Mouse (Mus musculus) left cerebral cortex, adult 18-20 months (tissue): ENCODE data around the gene Fads2. TPM values are rescaled to one million over a fixed set of nuclear protein-coding genes. Genes with fewer than 3 reads are reported as not detected.
A peak's percentile ranks its signal among the peaks of the same experiment; 100 is the strongest.

ENCODE experiments used
- DNase-seq, 2 experiments: peaks; one replicate each; pipeline ENCODE4 v3.0.0; 2021 to 2022; ENCODE audit warnings: low spot score in 2 of 2, mixed read lengths in 1 of 2
- total RNA-seq, 2 experiments: library from RNA; stranded (reverse); gene quantifications; 2 replicates each; pipeline ENCODE4 v1.2.3; 2021

Fads2 gene
- total RNA-seq, 2 experiments from 2014 or later: 112 to 119 TPM

DNA sequence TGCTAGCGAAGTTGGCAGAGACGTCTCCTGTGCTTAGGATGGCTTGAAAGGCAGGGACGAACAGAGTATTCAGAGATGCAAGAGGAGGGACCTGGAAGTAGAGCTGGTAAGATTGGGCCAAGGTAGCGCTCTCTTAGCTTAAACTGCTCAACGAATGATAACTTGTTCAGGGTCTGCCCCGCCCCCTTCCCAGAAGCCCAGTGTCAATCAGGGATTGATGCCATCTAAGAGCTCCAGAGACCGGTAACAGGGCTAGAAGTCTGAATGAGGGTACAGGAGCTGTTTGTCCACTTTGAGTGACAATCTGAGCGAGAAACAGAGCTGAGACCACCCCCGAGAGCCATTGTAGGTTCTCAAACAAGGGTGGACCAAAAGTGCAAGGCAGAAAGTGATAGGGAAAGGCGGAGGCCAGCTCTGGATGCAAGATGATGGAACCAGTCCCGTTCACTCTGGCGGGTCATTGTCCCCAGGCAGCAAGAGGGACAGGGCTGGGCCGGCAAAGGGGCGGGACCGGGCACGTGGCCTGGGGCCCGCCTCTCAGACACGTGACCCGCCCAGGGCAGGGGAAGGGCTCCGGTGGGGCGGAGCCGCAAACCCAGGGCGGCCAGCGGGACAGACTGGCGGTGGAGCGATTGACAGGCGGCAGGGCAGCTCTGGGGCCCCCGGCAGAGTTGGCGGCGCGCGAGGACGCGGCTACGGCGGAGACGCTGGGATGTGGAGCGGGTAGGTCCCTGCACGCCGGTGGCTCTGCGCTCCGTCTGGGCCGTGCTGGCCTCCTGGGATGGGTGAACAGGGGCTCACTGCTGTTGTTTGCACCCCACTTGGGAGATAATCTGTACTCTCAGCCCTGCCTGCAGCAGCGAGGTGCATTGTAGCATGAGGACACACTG, 83.7 kb downstream of the Fads2 start:
- peak; percentile 69 to 77 for DNase-seq

DNA sequence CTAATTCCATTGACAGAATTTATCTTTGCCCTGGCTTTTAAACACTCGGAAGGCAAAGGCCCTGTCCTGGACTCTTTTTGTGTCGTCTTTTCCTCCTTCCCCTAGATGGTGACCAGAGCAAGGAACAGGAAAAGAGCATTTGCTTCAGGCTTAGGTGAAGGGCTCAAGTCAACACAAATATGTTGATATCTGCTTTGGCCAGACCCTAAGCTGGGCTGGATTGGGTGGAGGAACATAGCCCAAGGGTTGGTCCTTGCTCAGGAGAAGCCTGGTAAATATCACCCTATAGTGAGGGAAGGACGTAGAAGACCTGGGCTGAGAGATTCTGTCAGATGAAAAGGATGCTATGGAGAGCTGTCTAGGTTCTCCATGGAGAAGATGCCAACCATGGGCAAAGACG, 85.4 kb downstream of the Fads2 start:
- no peak for DNase-seq

DNA sequence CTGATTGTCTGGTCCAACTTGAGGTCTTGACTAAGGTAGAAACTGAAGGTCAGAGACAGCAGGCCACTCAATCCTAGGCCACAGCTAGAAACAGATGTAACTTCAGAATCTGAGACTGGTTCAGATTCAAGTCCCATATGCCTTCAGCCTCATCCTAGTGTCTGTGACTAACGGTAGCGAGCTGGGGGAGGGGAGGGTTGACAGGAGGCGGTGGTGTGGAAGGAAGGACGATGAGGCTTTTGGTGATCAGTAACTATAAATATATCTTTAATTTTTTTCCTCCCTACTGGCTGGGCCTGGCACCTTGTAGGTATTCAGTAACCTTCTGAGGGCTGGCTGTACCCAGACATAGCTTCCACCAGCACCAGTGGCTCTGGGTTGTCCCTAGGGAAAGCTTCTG, 86.1 kb downstream of the Fads2 start:
- no peak for DNase-seq

DNA sequence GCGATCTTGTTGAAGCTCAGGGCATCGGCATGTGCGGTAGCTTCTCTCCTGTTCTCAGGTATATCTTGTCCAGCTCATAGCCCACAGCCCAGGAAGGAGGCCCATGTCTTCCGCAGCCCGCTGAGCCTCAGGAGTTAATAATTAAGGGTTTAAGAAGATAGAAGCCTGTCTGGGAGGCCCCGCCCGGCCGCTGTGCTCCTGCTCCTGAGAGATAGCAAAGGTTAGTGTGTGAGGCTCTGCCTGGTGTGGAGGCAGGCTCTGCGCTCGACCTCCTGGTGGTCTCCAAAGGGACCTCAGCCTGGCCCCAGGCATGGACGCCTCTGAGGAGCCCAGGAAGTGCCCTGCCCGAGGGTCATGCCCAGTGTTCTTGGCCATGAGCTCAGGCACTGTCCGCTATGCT, 86.7 kb downstream of the Fads2 start:
- no peak for DNase-seq

DNA sequence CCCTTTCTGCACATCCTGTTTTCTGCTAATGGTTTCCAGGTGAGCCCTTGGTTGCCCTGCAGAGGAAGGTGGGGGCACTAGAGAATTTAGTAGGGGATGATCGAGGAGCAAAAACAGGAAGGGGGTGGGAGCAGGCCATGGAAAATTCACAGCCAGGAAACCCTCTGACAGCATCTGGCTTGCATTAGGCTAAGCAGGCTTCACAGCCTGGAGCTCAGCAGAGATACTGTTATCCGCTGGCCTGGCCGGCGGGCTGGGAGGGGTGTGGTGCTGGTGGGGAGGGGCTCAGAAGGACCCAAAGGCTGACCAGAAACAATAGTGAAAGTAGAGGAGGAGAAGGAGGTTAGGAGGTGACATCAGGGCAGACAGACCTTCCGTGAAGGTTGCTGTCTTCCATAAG, 87.6 kb downstream of the Fads2 start:
- no peak for DNase-seq

DNA sequence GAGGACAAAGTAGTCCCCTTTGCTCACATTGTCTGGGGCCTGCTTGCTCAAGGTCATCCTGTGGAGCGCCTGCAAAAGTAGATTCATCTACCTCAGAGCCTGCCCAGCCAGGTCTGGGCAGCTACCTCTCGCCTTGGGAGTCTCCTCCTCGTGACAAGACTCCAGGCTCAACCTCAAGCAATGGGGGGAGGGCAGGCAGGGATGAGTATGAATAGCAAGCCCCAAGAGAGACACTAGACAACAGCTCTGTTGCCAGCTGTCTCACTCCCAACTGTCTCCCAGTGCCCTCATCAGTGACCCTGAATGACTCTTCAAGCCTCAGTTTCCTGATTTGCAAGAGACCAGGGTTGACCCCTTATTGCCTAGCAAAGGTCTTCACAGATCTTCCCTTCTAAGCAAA, 88.2 kb downstream of the Fads2 start:
- no peak for DNase-seq

DNA sequence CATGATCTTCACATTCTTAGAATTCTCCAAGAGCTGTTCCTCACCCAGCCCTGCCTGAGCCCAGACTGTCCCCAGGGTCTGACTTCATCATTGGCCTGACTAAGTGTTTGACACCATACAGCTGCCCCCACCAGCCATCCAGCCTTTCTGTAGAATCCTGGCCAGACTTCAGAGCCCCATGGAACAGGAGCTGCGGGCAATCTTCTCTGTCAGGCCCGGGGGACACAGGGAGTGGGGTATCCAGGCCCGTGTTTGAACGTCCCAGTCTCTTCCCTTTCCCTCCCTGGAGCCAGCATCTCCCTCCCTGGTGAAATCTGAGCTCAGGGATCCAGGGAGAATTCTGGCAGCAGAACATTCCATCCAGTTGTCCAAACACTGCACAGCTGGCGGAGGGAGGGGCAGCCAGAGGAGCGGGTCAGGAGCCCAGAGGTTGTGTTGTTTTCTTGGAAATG, 88.7 kb downstream of the Fads2 start:
- DNase-seq: no peak

Other genes starting within 250 kb of the Fads2 start
- 10 to 100 TPM; 31.2 to 37.3 TPM for gene Incenp, start 202.2 kb downstream of the Fads2 start, total RNA-seq
- gene Fth1, start 121.1 kb downstream of the Fads2 start, total RNA-seq: 1,000 to 10,000 TPM; 2,362 to 2,428 TPM
- gene Best1, start 100.1 kb downstream of the Fads2 start, total RNA-seq: 1 to 10 TPM; 1.0 to 1.1 TPM
- gene Rab3il1, start 100.1 kb downstream of the Fads2 start, total RNA-seq: 10 to 100 TPM in 1 of 2 experiments, 1 to 10 TPM in 1; 9.6 to 10.2 TPM
- gene Fads3, start 60.2 kb downstream of the Fads2 start, total RNA-seq: 10 to 100 TPM; 32.2 to 32.6 TPM
- 100 to 1,000 TPM; 171 to 184 TPM for gene Fads1, start 81.1 kb upstream of the Fads2 start, total RNA-seq
- gene Tmem258, start 102.3 kb upstream of the Fads2 start, total RNA-seq: 10 to 100 TPM; 68.6 to 71.2 TPM
- gene Fen1, start 102.4 kb upstream of the Fads2 start, total RNA-seq: 10 to 100 TPM; 12.1 to 14.1 TPM
- 10 to 100 TPM; 14.1 to 17.2 TPM for gene Myrf, start 139.0 kb upstream of the Fads2 start, total RNA-seq
- 10 to 100 TPM; 82.5 to 83.4 TPM for gene Dagla, start 203.1 kb upstream of the Fads2 start, total RNA-seq